Mouse (Mus musculus): Measurements from ENCODE around the gene Arhgef3.

Arhgef3 gene

DNA sequence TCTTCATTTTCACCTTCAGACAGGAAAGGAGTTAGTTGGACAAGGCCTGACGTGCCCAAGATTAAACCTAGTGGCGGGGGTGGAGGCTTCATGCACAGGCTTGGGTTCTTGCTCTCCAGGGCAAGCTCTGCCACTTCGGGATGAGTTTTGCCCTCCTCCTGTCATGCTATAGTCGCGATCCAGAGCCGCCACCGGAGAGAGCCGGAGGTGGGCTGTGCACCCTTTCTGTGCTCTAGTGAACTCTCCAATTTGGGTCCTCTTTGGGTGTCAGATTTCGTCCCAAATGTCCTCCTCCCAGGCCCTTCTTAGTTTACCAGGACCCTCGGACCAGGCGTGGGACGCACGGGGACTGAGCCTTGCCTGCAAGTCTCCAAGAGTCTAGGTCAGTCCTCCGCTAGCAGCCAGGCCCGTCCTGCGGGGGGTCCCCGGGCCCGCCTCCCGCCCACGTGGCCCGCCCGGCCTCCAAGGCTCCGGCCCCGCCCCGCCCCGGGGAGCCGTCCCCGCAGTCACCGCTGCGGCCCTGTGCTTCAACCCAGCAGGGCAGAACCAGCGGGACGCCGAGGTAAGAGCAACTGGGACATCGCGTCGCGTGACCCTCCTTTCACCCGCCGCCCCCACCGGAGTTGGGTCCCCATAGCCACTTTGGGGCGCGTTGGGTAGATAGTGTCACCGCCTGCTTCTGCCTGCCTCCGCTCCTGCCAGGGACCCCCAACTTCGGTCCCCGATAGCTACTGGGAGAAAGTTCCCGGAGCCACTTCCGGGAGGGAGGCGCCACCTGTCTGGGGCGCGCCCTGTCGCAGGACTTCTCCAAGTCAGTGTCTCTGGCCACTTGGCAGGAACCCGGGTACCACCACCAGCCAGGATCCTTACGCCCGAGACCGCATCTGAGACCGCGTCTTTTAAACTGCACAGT is at the start of gene Arhgef3:
Arhgef3 (plus strand) TSS at position 538 of the 913 bp plus-strand sequence.
- peak; percentile 50 to 67 for DNase-seq

DNA sequence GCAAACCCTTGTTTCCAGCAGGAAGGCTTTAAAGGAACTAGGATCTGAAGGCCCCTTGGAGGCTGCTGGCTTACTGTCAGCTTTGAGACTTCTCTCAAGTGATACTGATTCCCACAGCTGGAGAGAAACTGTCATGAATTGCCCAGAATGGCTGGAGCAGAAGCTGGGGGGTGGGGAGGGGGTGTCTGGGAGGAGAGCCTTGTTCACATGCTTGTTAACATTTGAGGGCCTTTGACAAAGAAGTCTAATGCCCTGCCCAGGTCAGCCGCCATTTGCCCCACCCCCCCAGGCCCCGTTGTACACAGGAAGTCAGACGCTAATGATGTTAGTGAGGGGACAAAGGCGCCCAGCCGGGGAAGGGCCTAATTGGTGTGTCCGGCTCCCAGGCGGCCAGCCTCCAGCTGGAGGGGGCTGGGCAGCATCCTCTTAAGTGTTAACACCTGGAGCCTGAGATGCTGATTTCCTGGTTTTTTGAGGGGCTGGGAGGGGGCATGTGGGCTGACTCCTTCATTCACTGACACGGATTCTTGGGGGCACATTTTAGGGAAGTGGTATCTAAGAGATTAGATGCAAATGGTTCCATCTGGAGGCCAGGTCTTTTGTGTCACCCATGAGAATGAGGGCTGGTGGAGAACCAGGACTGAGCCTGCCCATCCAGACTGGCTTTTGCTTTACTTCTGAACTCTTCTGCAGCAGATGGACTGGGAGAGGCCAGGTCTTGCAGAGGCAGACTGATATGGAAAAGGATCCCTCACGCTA is 48.3 kb upstream of the Arhgef3 start:
- no peak for DNase-seq

DNA sequence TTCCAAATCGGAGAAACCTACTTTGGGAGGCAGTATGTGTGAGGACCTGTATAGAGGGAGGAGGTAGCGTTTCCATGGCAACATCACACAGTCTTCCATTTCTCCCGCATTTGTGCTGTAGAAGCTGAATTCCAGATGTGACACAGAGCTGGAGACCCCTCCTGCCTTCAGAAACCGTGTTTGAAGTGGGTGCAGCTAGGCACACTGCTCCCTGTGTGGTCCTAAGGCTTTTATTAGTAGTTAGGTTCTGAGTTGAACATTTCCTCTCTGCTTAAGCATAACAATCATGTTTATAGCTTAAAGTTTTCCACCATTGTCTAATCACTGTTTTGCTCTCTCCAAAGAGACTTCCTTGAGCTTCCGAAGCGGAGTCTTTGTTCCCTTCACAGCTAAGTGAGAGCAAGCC is 46.8 kb upstream of the Arhgef3 start:
- no peak for DNase-seq

DNA sequence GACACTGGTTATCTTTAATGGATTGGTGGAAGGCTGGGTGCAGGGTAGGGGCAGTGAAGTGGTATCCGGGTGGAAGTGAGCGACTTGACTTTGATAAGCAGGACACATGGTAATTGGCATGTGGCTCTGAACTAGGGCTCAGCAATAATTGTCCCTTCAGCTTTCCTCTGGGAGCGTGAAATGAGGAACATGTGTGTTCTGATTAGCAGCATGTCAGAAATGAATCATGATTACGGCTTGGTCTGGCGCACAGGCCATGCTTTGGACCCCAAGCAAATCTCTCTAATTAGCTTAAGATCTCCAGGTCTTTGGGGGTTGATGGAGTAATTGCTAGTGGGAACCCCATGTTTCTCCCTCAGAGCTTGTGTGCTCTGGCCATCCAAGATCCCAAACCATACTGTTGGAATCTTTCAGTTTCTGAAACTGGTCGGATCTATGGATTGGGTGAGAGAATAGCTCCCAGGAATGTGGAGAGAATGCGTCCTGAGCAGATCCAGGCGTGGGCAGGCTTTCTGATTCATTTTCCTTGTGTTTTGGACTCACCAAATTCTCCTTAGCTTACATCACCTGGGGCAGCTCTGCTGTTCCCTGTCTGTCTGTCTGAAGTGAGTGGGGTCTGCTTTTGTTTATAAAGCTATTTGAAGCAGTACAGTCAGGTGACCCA is 45.1 kb upstream of the Arhgef3 start:
- DNase-seq: no peak

DNA sequence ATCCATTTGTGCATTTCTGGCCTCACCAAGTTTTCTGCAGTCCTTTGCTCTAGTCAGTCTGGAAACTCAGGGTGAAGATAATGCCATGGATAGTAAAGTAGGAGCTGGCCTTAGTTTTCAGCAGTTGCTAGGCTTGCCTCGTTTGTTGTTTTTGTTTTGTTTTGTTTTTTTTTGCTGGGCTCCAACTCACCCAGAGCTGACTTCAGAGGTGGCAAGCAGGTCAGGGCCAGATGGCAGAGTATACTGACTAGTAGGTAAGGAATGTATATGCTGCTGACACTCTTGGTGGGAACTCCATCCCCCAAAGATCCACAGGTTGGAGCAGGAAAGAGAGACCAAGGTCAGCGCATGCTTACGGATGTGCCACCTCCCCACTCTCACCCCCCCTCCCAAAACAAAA is 44.6 kb upstream of the Arhgef3 start:
- no peak for DNase-seq

DNA sequence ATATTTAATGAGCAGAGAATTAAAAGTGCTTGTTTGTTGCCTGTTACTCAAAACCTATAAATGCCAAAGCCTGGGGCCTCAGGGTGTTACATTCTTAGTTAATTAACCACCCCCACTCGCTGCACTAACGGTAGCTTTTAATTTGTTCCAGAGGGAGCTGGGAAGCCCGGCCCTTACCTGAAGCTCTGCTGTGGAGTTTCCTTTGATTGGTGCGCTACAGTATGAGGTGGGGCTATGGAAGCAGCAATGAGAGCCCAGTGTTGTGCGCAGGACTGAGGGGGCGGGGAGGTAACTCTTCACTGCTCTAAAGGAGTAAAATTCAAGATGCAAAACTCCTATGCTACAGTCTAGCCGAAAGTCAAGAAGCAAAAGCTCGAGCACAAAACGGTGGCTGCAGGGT is 43.9 kb upstream of the Arhgef3 start:
- no peak for DNase-seq

DNA sequence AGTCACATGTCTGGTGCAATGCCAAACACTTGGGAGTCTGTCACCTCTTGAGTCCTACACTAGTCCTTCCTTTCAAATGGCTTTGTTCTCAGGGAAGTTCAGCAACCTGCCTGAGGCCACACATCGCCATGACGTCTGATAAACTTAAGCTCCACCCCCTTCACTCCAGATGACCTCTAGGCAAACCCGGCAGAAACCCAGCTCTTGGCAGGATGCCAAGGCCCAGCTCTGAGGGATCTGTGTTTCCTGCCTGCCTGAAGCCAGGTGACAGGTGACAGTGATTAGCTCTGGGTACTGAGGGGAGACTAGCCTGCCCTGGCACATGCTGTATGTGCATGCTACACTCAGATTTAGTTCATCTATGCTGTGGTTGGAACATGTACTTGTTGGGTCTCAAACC is 42.7 kb upstream of the Arhgef3 start:
- DNase-seq: peak; percentile 30 to 37

DNA sequence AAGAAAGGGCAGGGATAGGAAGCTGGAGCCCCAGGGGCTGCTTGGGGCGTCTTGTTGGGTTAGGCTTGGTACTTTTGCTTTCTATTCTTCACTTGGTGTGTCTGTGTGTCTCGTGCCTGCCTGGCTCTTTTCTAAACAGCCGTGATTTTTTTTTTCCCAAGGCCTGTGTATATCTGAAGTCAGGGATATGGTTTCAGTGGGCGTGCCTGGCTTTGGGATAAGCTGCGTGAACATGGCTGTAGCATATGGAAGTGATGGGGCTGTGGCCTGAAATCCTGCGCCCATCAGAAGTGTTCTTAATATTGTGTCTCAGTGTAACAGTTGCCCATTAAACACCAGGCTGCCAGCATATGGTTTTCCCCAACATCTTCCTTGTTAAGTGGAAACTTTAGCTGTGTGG is 39.6 kb upstream of the Arhgef3 start:
- no peak for DNase-seq

DNA sequence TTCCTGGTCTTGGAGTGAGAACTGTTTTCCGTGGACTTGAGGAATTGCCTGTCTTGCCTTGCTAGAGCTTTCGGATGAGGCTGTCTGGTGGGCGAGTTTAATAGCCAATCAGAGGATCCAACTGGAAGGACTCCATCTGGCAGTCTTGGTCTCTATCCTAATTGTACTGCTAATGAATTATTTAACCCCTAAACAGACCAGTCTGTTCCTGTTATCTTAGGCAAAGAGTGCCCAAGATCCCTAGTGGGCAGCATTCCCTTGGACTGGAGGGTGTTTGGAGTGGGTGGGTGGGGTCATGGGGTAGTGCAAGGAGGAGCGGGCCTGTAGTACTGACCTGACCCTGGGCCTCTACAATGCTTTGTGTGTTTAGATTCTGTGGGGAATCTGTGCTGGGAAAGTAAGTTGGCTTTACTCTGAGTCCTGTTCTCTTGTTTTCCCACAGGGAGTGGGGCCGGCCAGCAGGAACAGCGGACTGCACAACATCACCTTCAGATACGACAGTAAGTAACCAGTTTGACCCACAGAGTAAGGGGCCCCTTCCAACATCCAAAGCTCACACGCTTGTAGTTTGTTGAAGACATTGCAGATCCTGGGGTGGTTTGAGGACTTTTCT is 38.7 kb upstream of the Arhgef3 start:
- peak; percentile 85 to 86 for DNase-seq

DNA sequence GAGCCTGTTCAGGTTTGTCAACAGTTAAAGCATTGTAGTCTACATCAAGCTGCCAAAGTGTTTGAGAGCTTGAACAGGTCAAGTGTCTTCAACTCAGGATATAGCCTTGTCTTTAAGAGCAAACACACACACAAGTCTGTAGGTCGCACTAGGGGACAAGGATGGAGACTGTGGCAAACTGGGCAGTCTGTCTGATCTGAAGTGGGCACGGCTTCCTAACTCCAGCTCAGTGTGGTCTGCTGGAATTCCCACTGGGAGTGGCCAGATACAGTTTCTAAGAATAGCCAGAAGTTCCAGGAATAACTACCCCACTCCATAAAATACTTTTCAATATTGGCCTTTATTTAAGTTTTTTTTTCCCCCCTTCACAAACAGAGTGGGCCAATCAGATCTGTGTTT is 38.2 kb upstream of the Arhgef3 start:
- DNase-seq: no peak

DNA sequence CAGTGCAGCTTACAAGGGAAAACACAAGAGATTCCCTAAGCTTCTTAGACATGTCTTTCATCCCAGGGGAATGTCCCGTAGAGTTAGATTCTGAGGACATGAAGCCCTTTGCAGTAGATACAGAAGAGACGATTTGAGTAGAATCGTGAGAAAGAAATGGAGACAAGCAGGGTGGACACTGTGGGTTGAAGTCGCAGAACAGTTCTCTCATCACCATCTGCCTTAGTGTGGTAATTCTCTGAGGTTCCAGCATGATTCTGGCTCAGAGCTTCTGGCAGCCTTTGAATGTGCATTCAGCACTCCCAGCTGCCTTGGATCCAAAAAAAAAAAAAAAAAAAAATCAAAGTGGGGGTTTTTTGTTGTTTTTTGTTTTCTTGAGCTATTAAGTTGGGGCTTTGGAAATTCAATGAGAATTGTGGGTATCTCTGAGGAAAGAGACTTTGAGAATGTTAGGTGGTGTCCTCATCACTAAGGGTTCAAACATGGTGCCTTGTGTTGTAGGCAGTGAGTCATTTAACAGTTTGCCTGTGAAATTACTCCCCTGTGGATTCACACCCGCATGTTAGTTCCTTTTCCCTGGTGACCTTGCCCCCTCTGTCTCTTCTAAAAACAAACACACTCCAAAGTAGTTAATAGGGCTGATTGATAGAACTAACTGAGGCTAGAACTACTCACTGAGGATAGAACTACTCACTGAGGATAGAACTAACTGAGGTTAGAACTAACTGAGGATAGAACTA is 33.0 kb upstream of the Arhgef3 start:
- DNase-seq: peak; percentile 43 to 45

DNA sequence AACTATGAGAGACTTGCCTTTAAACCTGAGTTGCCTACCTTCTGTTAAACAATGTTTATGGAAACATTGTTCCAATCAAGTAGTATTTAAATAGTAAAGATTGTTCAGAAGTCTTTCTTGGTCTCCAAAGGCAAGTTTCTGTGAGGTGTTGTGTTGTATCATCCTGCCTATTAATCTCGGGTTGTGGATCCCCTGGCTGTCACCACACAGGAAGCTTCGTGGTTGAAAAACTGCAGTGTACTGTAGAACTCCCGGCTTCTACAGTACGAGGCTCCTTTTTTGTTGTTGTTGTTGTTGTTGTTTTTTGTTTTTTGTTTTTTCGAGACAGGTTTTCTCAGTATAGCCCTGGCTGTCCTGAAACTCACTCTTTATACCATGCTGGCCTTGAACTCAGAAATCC is 29.2 kb upstream of the Arhgef3 start:
- no peak for DNase-seq

DNA sequence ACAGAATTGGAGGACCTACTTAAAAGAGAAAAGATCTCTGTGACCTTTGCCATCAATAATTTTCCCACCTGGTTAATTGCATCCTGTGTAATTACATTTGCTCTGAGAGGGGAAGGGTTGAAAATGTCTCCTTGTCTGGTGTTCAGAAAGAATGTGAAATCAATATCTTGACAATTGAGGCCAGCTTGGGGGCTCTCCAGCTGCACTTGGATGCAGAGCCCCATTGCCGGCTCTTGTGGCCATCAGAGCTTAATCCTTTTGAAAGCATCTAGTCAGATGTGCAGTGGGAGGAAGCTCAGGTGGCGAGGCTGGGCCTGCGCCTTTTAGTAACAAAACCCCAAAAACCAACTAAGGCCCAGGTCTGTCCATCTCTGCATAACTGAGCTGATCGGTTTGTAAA is 28.7 kb upstream of the Arhgef3 start:
- DNase-seq: no peak

DNA sequence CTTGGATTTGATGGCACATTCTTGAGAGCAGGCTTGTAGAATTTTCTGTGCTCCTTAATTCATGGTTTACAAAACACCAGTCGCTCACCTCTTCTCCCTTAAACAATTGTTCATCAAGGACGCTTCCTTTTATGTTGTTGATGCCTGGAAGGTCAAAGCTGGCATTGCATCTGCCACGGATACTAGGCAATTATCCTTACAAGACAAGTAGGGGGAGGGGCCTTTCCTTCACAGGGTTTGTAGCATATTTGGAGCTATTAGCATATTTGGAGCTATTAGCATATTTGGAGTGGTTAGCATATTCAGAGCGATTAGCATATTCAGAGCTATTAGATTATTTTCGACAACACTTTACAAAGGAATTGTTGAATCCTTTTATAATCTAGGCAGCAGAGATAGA is 20.5 kb upstream of the Arhgef3 start:
- no peak for DNase-seq

DNA sequence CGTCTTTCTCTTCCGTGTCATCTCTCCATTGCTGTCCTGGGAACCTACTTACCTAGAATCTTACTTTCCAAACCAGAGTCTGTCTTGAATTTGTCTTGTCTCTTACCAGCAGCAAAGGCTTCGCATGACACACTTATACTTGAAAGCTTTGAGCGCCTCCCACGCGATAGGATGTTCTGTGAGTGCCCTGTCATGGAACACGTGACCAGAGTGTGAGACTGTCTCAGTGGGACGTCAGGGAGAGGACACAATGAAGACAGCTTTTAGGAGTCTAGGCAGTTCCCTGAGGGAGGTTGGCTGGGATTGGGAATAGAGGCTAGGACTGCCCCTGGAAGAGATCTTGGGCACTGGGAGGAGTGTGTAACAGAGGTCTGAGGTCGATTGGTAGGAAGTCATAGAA is 18.6 kb upstream of the Arhgef3 start:
- no peak for DNase-seq

DNA sequence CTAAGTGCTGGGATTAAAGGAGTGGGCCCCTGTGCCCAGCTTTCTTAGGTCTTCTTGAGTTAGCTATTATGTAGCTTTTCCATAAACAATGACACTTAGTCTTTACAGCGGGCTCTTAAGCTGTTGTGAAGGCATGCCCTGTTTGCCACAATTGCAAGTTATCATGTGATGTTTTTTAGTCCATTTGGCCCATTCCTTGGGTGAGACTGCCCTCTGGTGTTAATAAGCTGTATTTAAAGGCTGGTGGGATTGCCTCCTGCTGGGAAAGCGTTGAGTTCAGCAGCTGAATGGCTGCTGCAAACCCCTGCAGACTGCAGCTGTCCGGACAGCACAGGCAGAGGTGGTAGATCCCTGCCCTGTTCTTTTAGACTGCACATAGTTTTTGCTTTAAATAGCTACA is 17.9 kb upstream of the Arhgef3 start:
- DNase-seq: peak; percentile 81 to 90

DNA sequence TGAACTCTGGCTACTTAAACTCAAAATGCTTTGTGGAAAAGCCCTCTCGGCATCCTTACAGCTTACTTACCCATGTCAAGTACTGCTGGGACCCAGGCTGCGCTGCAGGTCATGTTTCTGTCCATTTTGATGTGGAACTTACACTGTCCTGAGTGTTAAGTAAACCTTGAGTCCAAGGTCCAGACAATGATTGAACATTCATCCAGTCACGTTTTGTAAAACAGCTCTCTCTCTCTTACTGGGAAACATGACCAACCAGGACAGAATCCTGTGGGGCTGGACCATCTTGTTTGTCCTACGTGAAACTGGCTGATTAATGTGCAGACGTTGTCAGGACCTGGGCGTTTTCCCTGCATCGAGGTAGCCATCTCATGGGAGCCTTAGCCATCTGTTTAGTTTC is 13.0 kb upstream of the Arhgef3 start:
- no peak for DNase-seq

DNA sequence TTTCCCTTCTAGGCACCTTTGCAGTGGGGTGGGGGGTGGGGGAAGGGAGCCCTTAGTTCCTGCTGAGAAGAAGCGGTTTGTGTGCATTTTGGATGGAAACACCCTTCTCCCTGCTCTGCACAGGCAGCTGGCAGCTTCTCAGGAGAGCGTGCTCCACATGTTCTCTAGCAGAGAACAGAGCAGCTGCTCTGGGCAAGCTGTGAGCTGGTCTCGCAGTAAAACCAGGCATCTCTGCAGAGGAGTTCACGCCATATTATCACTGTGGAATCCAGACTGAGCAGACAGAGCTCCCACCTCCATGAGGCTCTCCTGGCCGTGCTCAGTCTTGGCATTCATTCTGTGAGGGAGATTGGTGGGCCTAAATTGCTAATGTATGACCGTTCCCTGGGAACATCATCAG is 12.0 kb upstream of the Arhgef3 start:
- DNase-seq: peak; percentile 53 to 67

DNA sequence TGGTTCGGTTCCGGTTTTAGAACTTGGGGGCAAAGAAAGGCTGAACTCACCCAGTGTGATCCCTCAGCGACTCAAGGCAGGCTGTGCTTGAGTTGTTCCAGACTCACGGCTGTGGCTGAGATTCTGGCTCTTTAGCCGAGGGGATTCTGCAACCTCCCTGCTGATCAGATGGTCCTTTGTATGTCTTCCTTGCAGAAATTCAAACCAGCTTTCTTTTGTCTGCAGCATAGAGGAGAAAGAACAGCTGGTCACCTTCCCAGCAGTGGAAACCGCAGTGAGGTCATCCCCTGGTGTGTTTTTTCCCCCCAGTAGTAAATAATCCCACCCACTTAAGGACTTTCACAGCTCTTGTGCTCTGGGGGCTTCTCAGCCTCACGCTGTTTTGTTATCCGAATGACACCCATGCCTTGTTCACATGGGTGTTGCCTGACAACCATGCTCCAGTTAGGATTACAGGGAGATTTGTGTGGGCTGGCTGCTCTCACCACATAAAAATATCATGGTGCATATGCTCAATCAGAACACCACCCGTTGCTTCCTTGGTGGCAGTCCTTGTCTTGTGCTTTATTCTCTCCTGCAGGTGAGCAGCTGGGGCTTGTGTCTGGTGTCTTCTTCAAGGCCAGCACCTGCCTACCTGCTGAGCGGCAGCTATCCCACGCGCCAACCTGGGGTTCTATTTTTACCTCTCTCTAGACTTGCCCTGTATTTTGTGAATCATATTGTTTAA is 8.8 kb upstream of the Arhgef3 start:
- DNase-seq: no peak

DNA sequence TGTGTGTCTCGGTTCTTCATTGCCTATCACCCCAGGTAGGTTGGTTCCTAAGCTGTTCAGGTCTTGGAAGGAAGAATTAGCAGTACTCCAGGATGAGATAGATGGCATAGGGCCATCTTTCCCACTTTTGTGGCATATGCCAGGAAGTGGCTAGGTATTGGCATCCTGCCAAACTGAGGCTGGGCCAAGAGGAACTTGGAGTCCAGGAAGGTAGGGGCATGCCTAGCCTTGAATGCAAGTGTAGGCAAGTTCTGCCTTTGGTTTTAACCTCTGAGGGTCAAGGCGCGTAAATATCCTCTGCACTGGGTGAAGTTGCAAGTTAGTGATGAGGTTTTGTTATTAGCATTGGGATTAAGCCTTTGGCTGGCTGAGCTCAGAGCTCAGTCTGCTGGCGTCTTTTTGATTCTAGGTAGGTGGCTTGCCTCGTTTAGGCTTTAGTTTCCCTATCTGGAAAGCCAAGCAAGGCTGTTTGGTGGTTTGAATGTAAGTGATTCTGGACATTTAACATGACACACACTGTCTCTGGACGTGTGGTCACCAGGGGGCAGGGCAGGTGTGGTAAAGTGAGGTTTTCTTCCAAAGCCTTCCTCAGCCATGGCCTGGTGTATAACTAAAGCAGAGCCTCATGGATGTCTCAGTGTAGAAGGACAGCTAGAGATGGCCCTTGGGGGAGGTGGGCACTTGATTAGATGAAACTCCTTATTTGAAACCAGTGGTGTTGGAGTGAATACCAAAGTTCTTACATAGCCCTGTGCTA is 5.8 kb upstream of the Arhgef3 start:
- DNase-seq: peak; percentile 86 to 88

DNA sequence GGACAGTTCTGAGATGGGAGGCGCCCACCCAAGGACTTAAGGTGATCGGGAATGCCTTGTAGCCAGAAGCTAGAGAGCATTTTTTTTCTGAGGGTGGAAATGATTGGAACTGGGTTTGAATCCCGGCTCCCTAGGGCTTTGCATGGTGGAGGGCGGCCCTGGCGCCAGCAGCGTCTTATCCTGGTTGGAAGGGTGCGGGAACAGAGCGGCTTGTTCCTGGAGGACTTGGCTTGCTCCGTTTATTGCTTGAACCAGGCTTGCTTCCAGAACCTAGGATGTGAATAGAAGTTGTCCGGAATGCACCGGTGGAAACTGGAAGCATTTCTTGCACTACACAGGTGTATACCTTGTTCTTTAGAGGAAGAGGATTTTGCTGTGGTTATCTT is 569 bp downstream of the Arhgef3 start:
- DNase-seq: no peak

Measured in cerebellum, postnatal 10 days (tissue).